In genomic region chr9:100644071-100644771, GRCm38 (mm10) we compare ENCODE assay signal across 8 mouse cellular contexts. TPM values are rescaled to one million over a fixed set of nuclear protein-coding genes. Genes with fewer than 3 reads are reported as not detected.
DNase-seq lines count a peak whose midpoint lies in the region; ATAC-seq lines count a peak whose summit lies in the region.

No protein-coding gene starts in this region.

- H3K9me3 ChIP-seq in forebrain, embryonic 11.5 days (ENCODE audit: control insufficient read depth, low read length), result no peaks in the 10 kb centered on the region
- no peaks in the 10 kb centered on the region for H3K9me3 ChIP-seq in liver, embryonic 15.5 days (replicated peaks)
- H3K9me3 ChIP-seq in stomach, embryonic 16.5 days (replicated peaks; ENCODE audit: control insufficient read depth, low read length), result no peaks in the 10 kb centered on the region; the same call in 1 of the 2 replicates

- peak overlapping the region; percentile 87 for H3K9ac ChIP-seq in forebrain, embryonic 11.5 days (ENCODE audit: low read length)
- H3K9ac ChIP-seq in liver, embryonic 15.5 days, result peak overlapping the region; percentile 96
- H3K9ac ChIP-seq in stomach, embryonic 16.5 days (ENCODE audit: low read length), result peak overlapping the region; percentile 99

- peak; percentile 31 for ATAC-seq in forebrain, embryonic 11.5 days (replicated peaks; ENCODE audit: low FRiP score)
- peak; percentile 40 for ATAC-seq in liver, embryonic 15.5 days (ENCODE audit: insufficient read depth)
- ATAC-seq in stomach, embryonic 16.5 days (ENCODE audit: insufficient read depth, low FRiP score), result peak; percentile 15

- WGBS in forebrain, embryonic 11.5 days, result under 1% methylated on average over 41 of the region's 64 CpGs
- WGBS in liver, embryonic 15.5 days (ENCODE audit: insufficient replicate concordance), result under 1% methylated on average over 59 of the region's 64 CpGs
- under 1% methylated on average over 56 of the region's 64 CpGs for WGBS in stomach, embryonic 16.5 days

- peak overlapping the region; percentile 96 for H3K27ac ChIP-seq in forebrain, embryonic 11.5 days (ENCODE audit: low read depth, low read length)
- peak overlapping the region; percentile 98 for H3K27ac ChIP-seq in liver, embryonic 15.5 days (replicated peaks)
- peak overlapping the region; percentile 98 for H3K27ac ChIP-seq in stomach, embryonic 16.5 days (ENCODE audit: low read length)

- peak; percentile 26 to 36 for DNase-seq in CD8-positive naive resting alpha-beta T cell, adult 2 months (ENCODE audit: low read depth in 2 of 2, low spot score in 2 of 2)
- peak; percentile 19 for DNase-seq in c-Kit-positive CD71-negative TER-119-negative erythroid progenitor cells, embryonic 14.5 days (ENCODE audit: low read depth)
- DNase-seq in forebrain, embryonic 11.5 days (ENCODE audit: low spot score), result peak; percentile 87
- DNase-seq in heart, postnatal 10 days, result peak; percentile 80 to 82
- peak; percentile 73 to 83 for DNase-seq in kidney, postnatal 4 days
- DNase-seq in neural tube, embryonic 10.5 days (ENCODE audit: extremely low spot score, low spot score), result peak; percentile 85

- no peaks in the 10 kb centered on the region for H3K36me3 ChIP-seq in forebrain, embryonic 11.5 days (ENCODE audit: control insufficient read depth, insufficient read depth, low read length)
- no peaks in the 10 kb centered on the region for H3K36me3 ChIP-seq in liver, embryonic 15.5 days (replicated peaks)
- no peaks in the 10 kb centered on the region; the same call in 1 of the 2 replicates for H3K36me3 ChIP-seq in stomach, embryonic 16.5 days (ENCODE audit: control insufficient read depth, insufficient read depth, low read length)

- peaks cover 15% of the 10 kb centered on the region; the same call in 1 of the 2 replicates for H3K4me1 ChIP-seq in forebrain, embryonic 11.5 days (replicated peaks; ENCODE audit: control insufficient read depth, insufficient read depth, low read length)
- H3K4me1 ChIP-seq in liver, embryonic 15.5 days (replicated peaks), result peaks cover 38% of the 10 kb centered on the region
- peaks cover 10% of the 10 kb centered on the region; the same call in 1 of the 2 replicates for H3K4me1 ChIP-seq in stomach, embryonic 16.5 days (ENCODE audit: control insufficient read depth, insufficient read depth, low read length)

- no peaks in the 10 kb centered on the region for H3K27me3 ChIP-seq in forebrain, embryonic 11.5 days (ENCODE audit: control insufficient read depth, insufficient read depth, low read length)
- no peaks in the 10 kb centered on the region for H3K27me3 ChIP-seq in liver, embryonic 15.5 days
- no peaks in the 10 kb centered on the region for H3K27me3 ChIP-seq in stomach, embryonic 16.5 days (ENCODE audit: control insufficient read depth, insufficient read depth, low read length)

- peak overlapping the region; percentile 68 for H3K4me2 ChIP-seq in forebrain, embryonic 11.5 days (ENCODE audit: low read depth, low read length, severe bottlenecking)
- peak overlapping the region; percentile 85 for H3K4me2 ChIP-seq in liver, embryonic 15.5 days
- peak overlapping the region; percentile 70 for H3K4me2 ChIP-seq in stomach, embryonic 16.5 days (ENCODE audit: low read depth, low read length)

- intact Hi-C loops in heart, postnatal 10 days (cut with DNase I), result loop anchor here (5.0 kb wide), 5 partner anchors 72 to 513 kb away; partner anchors contain the start of gene Slc35g2

- H3K4me3 ChIP-seq in forebrain, embryonic 11.5 days (ENCODE audit: low read depth, low read length), result peak overlapping the region; percentile 79
- H3K4me3 ChIP-seq in liver, embryonic 15.5 days (replicated peaks), result peak overlapping the region; percentile 97
- peak overlapping the region; percentile 83 for H3K4me3 ChIP-seq in stomach, embryonic 16.5 days (replicated peaks; ENCODE audit: low read length)

RNA-seq across cellular contexts. Expression of gene Stag1, which starts 46.6 kb away (rescaled TPM):
- 57.8 and 63.0 TPM in 2 replicates for polyA plus RNA-seq in forebrain, embryonic 11.5 days (2014; fragmentation: Nextera tagmentation; extraction: Ambion mirVana)
- 10 to 100 TPM; 41.3 to 42.6 TPM for total RNA-seq in heart, postnatal 10 days (2021)
- 15.3 and 16.8 TPM in 2 replicates for polyA plus RNA-seq in liver, embryonic 15.5 days (2015; fragmentation: Nextera tagmentation; extraction: Ambion mirVana)
- 31.9 and 35.7 TPM in 2 replicates for polyA plus RNA-seq in stomach, embryonic 16.5 days (2015; fragmentation: Nextera tagmentation; extraction: Ambion mirVana)

Comparison
In these comparisons a context has a peak if more than half of its experiments do, and no peak if none do; other contexts are left out.
1. Peak in every context shown above with its lines: DNase-seq, ATAC-seq, H3K4me3 ChIP-seq and H3K27ac ChIP-seq.
2. DNase-seq: peak in every context shown above with its lines; median percentile 87 in forebrain, embryonic 11.5 days; 85 in neural tube, embryonic 10.5 days; 81 in heart, postnatal 10 days; 78 in kidney, postnatal 4 days; 31 in CD8-positive naive resting alpha-beta T cell, adult 2 months; 19 in c-Kit-positive CD71-negative TER-119-negative erythroid progenitor cells, embryonic 14.5 days.